Comparison of ENCODE assay signal across 16 mouse cellular contexts in the genomic region with DNA sequence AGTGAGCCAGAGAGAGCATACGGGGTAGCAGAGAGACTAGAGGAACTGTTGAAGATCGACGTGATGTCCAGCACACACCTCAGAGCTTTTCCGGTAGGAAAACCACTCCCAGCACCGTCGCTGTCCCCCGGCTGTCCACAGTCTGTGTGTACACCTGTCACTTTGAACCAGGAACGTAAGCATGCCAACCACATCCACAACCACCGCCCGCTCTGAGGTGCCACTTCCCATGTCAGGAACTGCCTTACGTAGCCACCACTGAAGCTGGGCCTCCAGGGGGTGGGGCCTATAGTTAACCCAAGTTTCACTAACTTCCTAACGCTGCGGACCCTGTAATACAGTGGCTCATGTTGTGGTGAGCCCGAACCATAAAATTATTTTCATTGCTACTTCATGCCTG. TPM values are rescaled to one million over a fixed set of nuclear protein-coding genes. Genes with fewer than 3 reads are reported as not detected.
DNase-seq lines count a peak whose midpoint lies in the region; ATAC-seq and TF ChIP-seq lines count a peak whose summit lies in the region.
"Had no signal": no experiment of that assay in that cellular context is flagged by ENCODE, and none has a peak within 500 bp of the region (broad histone marks: within the 10 kb centered on the region; RNA-seq: fewer than 3 reads in every experiment).

No protein-coding gene starts in this region.

- H3K4me1 ChIP-seq in heart, embryonic 11.5 days (ENCODE audit: control insufficient read depth, insufficient read depth, low read length): peaks cover 40% of the 10 kb centered on the region
- H3K4me1 ChIP-seq in CH12.LX (ENCODE audit: control insufficient read depth in 1 of 2, insufficient read depth in 2 of 2): peaks cover 18 to 46% of the 10 kb centered on the region in 2 experiments; a peak in 3 of 4 replicates
- H3K4me1 ChIP-seq in liver, embryonic 13.5 days (replicated peaks): 0 out of 2 replicates have a peak, but pooled peaks cover 10% of the 10 kb centered on the region
- no peaks in the 10 kb centered on the region; the same call in 1 of the 2 replicates for H3K4me1 ChIP-seq in small intestine, adult 2 months (ENCODE audit: control insufficient read depth, insufficient read depth, insufficient read length, low read length)
- H3K4me1 ChIP-seq in hindbrain, embryonic 16.5 days (ENCODE audit: control insufficient read depth, insufficient read depth, low read depth, low read length): peaks cover 10% of the 10 kb centered on the region

- peak; percentile 68 for TF ChIP-seq POLR2A in CH12.LX (IDR thresholded peaks at IDR 0.05; ENCODE audit: low read depth, low read length)
- TF ChIP-seq POLR2A in small intestine, adult 2 months (IDR thresholded peaks at IDR 0.05; ENCODE audit: low read depth, low read length): no peak

- in situ Hi-C loops in CH12.LX (cut with MboI; ENCODE audit: low pct_ligation_motif_present, low pct_unique_long_range_greater_than_20kb, low sequenced_read_pairs): no loop called here

- no peaks in the 10 kb centered on the region for H3K36me3 ChIP-seq in heart, embryonic 11.5 days (ENCODE audit: control insufficient read depth, insufficient read depth, low read length)
- H3K36me3 ChIP-seq in CH12.LX (replicated peaks in 1 of 2; ENCODE audit: control insufficient read depth in 1 of 2, insufficient read depth in 1 of 2, low read length in 1 of 2): peaks cover 0 to 2% of the 10 kb centered on the region in 2 experiments
- no peaks in the 10 kb centered on the region for H3K36me3 ChIP-seq in liver, embryonic 13.5 days
- no peaks in the 10 kb centered on the region for H3K36me3 ChIP-seq in small intestine, adult 2 months (ENCODE audit: control insufficient read depth, insufficient read depth, low read length)
- H3K36me3 ChIP-seq in hindbrain, embryonic 16.5 days (ENCODE audit: control insufficient read depth, insufficient read depth, low read length): no peaks in the 10 kb centered on the region
- H3K36me3 ChIP-seq: lung, embryonic 15.5 days; midbrain, embryonic 13.5 days had no signal

- 61% methylated on average over 14 of the region's 14 CpGs for WGBS in heart, embryonic 11.5 days (ENCODE audit: insufficient replicate concordance)
- WGBS in liver, embryonic 13.5 days (ENCODE audit: insufficient replicate concordance): 35% methylated on average over 14 of the region's 14 CpGs
- WGBS in small intestine, adult 2 months: 50% methylated on average over 14 of the region's 14 CpGs
- WGBS in hindbrain, embryonic 16.5 days: 91% methylated on average over 14 of the region's 14 CpGs

- dilution Hi-C loops in CH12.LX (cut with MboI; ENCODE audit: extremely low pct_ligation_motif_present, extremely low pct_unique_long_range_greater_than_20kb, low sequenced_read_pairs): no loop called here

- peak overlapping the region; percentile 55 for H3K27ac ChIP-seq in heart, embryonic 11.5 days (ENCODE audit: low read depth, low read length)
- peak overlapping the region; percentile 90 for H3K27ac ChIP-seq in CH12.LX (ENCODE audit: insufficient read depth, low read depth)
- H3K27ac ChIP-seq in liver, embryonic 13.5 days: no peak overlapping the region
- H3K27ac ChIP-seq in small intestine, adult 2 months (ENCODE audit: insufficient read depth, low read depth, low read length): no peak overlapping the region
- H3K27ac ChIP-seq in hindbrain, embryonic 16.5 days (ENCODE audit: low read depth, low read length): no peak overlapping the region
- H3K27ac ChIP-seq: lung, embryonic 15.5 days; midbrain, embryonic 13.5 days had no signal

- H3K4me2 ChIP-seq in heart, embryonic 11.5 days: peak overlapping the region; percentile 19; the same call in 1 of the 2 replicates
- peak overlapping the region; percentile 31 for H3K4me2 ChIP-seq in CH12.LX (ENCODE audit: insufficient read depth, low read depth, poor library complexity, severe bottlenecking)
- peak overlapping the region; percentile 23; the same call in 1 of the 2 replicates for H3K4me2 ChIP-seq in liver, embryonic 13.5 days
- no peak overlapping the region for H3K4me2 ChIP-seq in hindbrain, embryonic 16.5 days (ENCODE audit: low read length)
- H3K4me2 ChIP-seq: lung, embryonic 15.5 days; midbrain, embryonic 13.5 days had no signal

- TF ChIP-seq EP300 in CH12.LX (IDR thresholded peaks at IDR 0.05; ENCODE audit: low read length): peak; percentile 32; the same call in 1 of the 2 replicates

- no peak for ATAC-seq in heart, embryonic 11.5 days (replicated peaks; ENCODE audit: insufficient number of reproducible peaks, low FRiP score, low TSS enrichment)
- ATAC-seq in liver, embryonic 13.5 days (ENCODE audit: low read depth): no peak
- no peak for ATAC-seq in hindbrain, embryonic 16.5 days
- ATAC-seq: intestine, postnatal 0 days; midbrain, embryonic 13.5 days had no signal

- H3K9me3 ChIP-seq in heart, embryonic 11.5 days (replicated peaks; ENCODE audit: control insufficient read depth, low read length): no peaks in the 10 kb centered on the region
- peaks cover 24% of the 10 kb centered on the region for H3K9me3 ChIP-seq in CH12.LX (replicated peaks; ENCODE audit: low read length)
- no peaks in the 10 kb centered on the region for H3K9me3 ChIP-seq in liver, embryonic 13.5 days (replicated peaks)
- H3K9me3 ChIP-seq in hindbrain, embryonic 16.5 days (ENCODE audit: control insufficient read depth, low read length): no peaks in the 10 kb centered on the region
- H3K9me3 ChIP-seq: lung, embryonic 15.5 days; midbrain, embryonic 13.5 days had no signal

- H3K9ac ChIP-seq in heart, embryonic 11.5 days (ENCODE audit: low read depth, low read length): no peak overlapping the region
- peak overlapping the region; percentile 77 for H3K9ac ChIP-seq in CH12.LX (ENCODE audit: insufficient read depth, low read depth)
- no peak overlapping the region for H3K9ac ChIP-seq in liver, embryonic 13.5 days
- H3K9ac ChIP-seq in hindbrain, embryonic 16.5 days (ENCODE audit: low read depth, low read length): no peak overlapping the region
- H3K9ac ChIP-seq: lung, embryonic 15.5 days; midbrain, embryonic 13.5 days had no signal

- H3K4me3 ChIP-seq in heart, embryonic 11.5 days (ENCODE audit: low read depth, low read length): no peak overlapping the region
- peak overlapping the region; percentile 34 to 60 (median 52) for H3K4me3 ChIP-seq in CH12.LX (replicated peaks in 1 of 3; ENCODE audit: low read depth in 2 of 3, low read length in 2 of 3, poor library complexity in 1 of 3)
- H3K4me3 ChIP-seq in liver, embryonic 13.5 days (replicated peaks): no peak overlapping the region
- H3K4me3 ChIP-seq in small intestine, adult 2 months (ENCODE audit: low read depth, low read length): peak overlapping the region; percentile 21
- H3K4me3 ChIP-seq in hindbrain, embryonic 16.5 days (ENCODE audit: low read length): no peak overlapping the region
- H3K4me3 ChIP-seq: lung, embryonic 15.5 days; midbrain, embryonic 13.5 days had no signal

- no peaks in the 10 kb centered on the region for H3K27me3 ChIP-seq in heart, embryonic 11.5 days (ENCODE audit: control insufficient read depth, insufficient read depth, low read length)
- no peaks in the 10 kb centered on the region for H3K27me3 ChIP-seq in CH12.LX (replicated peaks)
- peaks cover 30% of the 10 kb centered on the region for H3K27me3 ChIP-seq in liver, embryonic 13.5 days
- H3K27me3 ChIP-seq in small intestine, adult 2 months (ENCODE audit: control insufficient read depth, insufficient read depth, low read length): no peaks in the 10 kb centered on the region
- H3K27me3 ChIP-seq in hindbrain, embryonic 16.5 days (replicated peaks; ENCODE audit: control insufficient read depth, insufficient read depth, low read length): no peaks in the 10 kb centered on the region
- H3K27me3 ChIP-seq: lung, embryonic 15.5 days had no signal

- H3K79me2 ChIP-seq in CH12.LX (replicated peaks; ENCODE audit: control insufficient read depth, extremely low read depth, insufficient read depth, poor library complexity, severe bottlenecking): no peaks in the 10 kb centered on the region

- TF ChIP-seq RAD21 in CH12.LX (IDR thresholded peaks at IDR 0.05; ENCODE audit: low read depth, low read length): no peak

- DNase-seq in heart, adult 18-20 months: no peak
- no peak for DNase-seq in CH12.LX (ENCODE audit: extremely low read depth)
- DNase-seq in liver, embryonic 13.5 days: no peak
- no peak for DNase-seq in lung, postnatal 25 days (ENCODE audit: low spot score)
- no peak for DNase-seq in layer of hippocampus, postnatal 14 days (ENCODE audit: low spot score in 2 of 2)
- DNase-seq: adrenal gland, adult 2 months; heart, adult 11 months; kidney, postnatal 36 days had no signal

- TF ChIP-seq CTCF in CH12.LX (conservative IDR thresholded peaks at IDR 0.05 in 1 of 2, IDR thresholded peaks at IDR 0.05 in 1 of 2; ENCODE audit: low read depth in 2 of 2, low read length in 2 of 2): no peak
- TF ChIP-seq CTCF in small intestine, adult 2 months (IDR thresholded peaks at IDR 0.05; ENCODE audit: extremely low read depth, insufficient read length, insufficient replicate concordance, low read depth, low read length): no peak

RNA-seq across cellular contexts. Expression of a gene that starts 4.9 kb away (rescaled TPM):
- polyA plus RNA-seq in heart, embryonic 11.5 days (2014; fragmentation: Nextera tagmentation; extraction: Ambion mirVana): 21.9 and 24.7 TPM in 2 replicates
- 100 to 1,000 TPM; 116 to 125 TPM for total RNA-seq in heart, adult 18-20 months (2021)
- total RNA-seq in CH12.LX (2012; rRNA removed): 10.7 and 18.8 TPM in 2 replicates
- total RNA-seq in CH12.LX (2014; rRNA removed): 23.2 and 23.9 TPM in 2 replicates
- polyA plus RNA-seq in CH12.LX (2012; ENCODE audit: insufficient read length, low read depth): 22.5 and 24.4 TPM in 2 replicates
- polyA plus RNA-seq in liver, embryonic 13.5 days (2015; fragmentation: Nextera tagmentation; extraction: Ambion mirVana): 1.4 and 1.6 TPM in 2 replicates
- polyA plus RNA-seq in small intestine, adult 2 months (2012; rRNA removed): 9.3 and 14.1 TPM in 2 replicates
- 10 to 100 TPM; 32.1 to 33.5 TPM for total RNA-seq in layer of hippocampus, postnatal 14 days (2021)
- polyA plus RNA-seq in hindbrain, embryonic 16.5 days (2015; fragmentation: Nextera tagmentation; extraction: Ambion mirVana): 7.4 and 7.8 TPM in 2 replicates

RNA-seq across cellular contexts. Expression of a gene that starts 10.3 kb away (rescaled TPM):
- polyA plus RNA-seq in heart, embryonic 11.5 days (2014; fragmentation: Nextera tagmentation; extraction: Ambion mirVana): not detected in 2 replicates
- not detected for total RNA-seq in heart, adult 18-20 months (2021)
- total RNA-seq in CH12.LX (2012; rRNA removed) (not detected in 2 replicates), CH12.LX (2014; rRNA removed) (not detected in 2 replicates)
- not detected in 2 replicates for polyA plus RNA-seq in CH12.LX (2012; ENCODE audit: insufficient read length, low read depth)
- polyA plus RNA-seq in liver, embryonic 13.5 days (2015; fragmentation: Nextera tagmentation; extraction: Ambion mirVana): not detected in 2 replicates
- not detected in 2 replicates for polyA plus RNA-seq in small intestine, adult 2 months (2012; rRNA removed)
- total RNA-seq in layer of hippocampus, postnatal 14 days (2021): under 1 TPM in 1 of 2 experiments, not detected in 1; 0.35 TPM
- polyA plus RNA-seq in hindbrain, embryonic 16.5 days (2015; fragmentation: Nextera tagmentation; extraction: Ambion mirVana): 0.11 and 0.24 TPM in 2 replicates
- total RNA-seq: adrenal gland, adult 2 months had no signal
- polyA plus RNA-seq: adrenal gland, adult 2 months; cortical plate, adult 2 months; intestine, postnatal 0 days; lung, embryonic 15.5 days; midbrain, embryonic 13.5 days; neural tube, embryonic 14.5 days had no signal

RNA-seq across cellular contexts. Expression of a gene that starts 40.8 kb away (rescaled TPM):
- not detected in 2 replicates for polyA plus RNA-seq in heart, embryonic 11.5 days (2014; fragmentation: Nextera tagmentation; extraction: Ambion mirVana)
- total RNA-seq in heart, adult 18-20 months (2021): not detected
- total RNA-seq in CH12.LX (2012; rRNA removed) (not detected in 2 replicates), CH12.LX (2014; rRNA removed) (not detected in 2 replicates)
- polyA plus RNA-seq in CH12.LX (2012; ENCODE audit: insufficient read length, low read depth): not detected in 2 replicates
- polyA plus RNA-seq in liver, embryonic 13.5 days (2015; fragmentation: Nextera tagmentation; extraction: Ambion mirVana): not detected in 2 replicates
- not detected in 2 replicates for polyA plus RNA-seq in small intestine, adult 2 months (2012; rRNA removed)
- total RNA-seq in layer of hippocampus, postnatal 14 days (2021): not detected
- polyA plus RNA-seq in hindbrain, embryonic 16.5 days (2015; fragmentation: Nextera tagmentation; extraction: Ambion mirVana): not detected in 2 replicates
- total RNA-seq: adrenal gland, adult 2 months had no signal
- polyA plus RNA-seq: adrenal gland, adult 2 months; cortical plate, adult 2 months; intestine, postnatal 0 days; lung, embryonic 15.5 days; midbrain, embryonic 13.5 days; neural tube, embryonic 14.5 days had no signal

Comparison
In these comparisons a context has a peak if more than half of its experiments do, and no peak if none do; other contexts are left out.
1. H3K27ac ChIP-seq: peak in heart, embryonic 11.5 days (single experiment) and CH12.LX (single experiment); none in liver, embryonic 13.5 days (single experiment), small intestine, adult 2 months (single experiment) and hindbrain, embryonic 16.5 days (single experiment).
2. H3K4me3 ChIP-seq: peak in CH12.LX (3 of 3) and small intestine, adult 2 months (single experiment); none in heart, embryonic 11.5 days (single experiment), liver, embryonic 13.5 days (single experiment) and hindbrain, embryonic 16.5 days (single experiment).